Mouse (Mus musculus): Measurements from ENCODE around the gene Ell. TPM values are rescaled to one million over a fixed set of nuclear protein-coding genes. Genes with fewer than 3 reads are reported as not detected.
A peak's percentile ranks its signal among the peaks of the same experiment; 100 is the strongest.

The Ell gene
- polyA plus RNA-seq, 1 experiment, result 32.9 TPM

DNA sequence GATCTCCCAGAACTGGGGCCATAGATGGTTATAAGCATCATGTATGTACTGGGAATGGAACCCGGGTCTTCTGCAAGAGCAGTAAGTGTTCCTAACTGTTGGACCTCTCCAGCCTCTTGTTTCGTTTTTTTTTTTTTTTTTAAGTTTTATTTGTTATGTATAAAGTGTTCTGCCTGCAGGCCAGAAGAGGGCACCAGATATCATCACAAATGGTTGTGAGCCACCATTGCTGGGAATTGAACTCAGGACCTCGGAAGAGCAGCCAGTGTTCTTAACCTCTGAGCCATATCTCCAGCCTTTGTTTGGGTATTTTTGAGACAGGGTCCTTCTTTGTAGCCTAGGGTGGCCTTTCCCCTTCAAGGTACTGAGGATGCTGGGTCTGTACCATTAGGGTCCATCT is 19.7 kb downstream of the Ell start:
- DNase-seq, result no peak
- Histone ChIP-seq H3K4me1 (ENCODE audit: control insufficient read depth, insufficient read depth, low read length) (peaks cover 37% of the 10 kb centered on the region), H3K4me3 (replicated peaks; ENCODE audit: extremely low read depth, low read depth, low read length) (no peak overlapping the region)
- TF ChIP-seq POLR2A (IDR thresholded peaks at IDR 0.05; ENCODE audit: borderline replicate concordance, extremely low read depth, low read depth, low read length) (no peak), CTCF (IDR thresholded peaks at IDR 0.05; ENCODE audit: insufficient read depth, low read length) (no peak)
- WGBS, result 58% methylated on average over 3 of the region's 3 CpGs

DNA sequence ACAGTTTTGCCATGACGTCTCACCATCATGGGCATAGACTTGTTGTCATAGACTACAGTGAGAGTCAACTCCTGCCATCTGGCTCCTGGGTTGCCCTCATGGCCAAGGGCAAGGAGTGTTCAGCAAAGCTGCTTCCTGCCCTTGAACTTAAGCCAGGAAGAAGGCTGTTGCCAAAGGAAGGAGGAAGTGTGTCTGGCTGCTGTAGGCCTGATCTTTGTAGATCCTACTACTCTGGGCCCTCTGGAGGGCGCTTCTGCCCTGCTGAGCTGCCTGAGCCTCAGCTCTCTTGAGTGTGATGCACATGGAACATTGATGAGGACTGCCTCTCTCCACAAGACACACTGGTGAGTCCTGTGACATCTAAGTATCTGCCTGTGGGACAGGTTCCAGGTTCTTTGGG is 20.8 kb downstream of the Ell start:
- Histone ChIP-seq H3K4me1 (ENCODE audit: control insufficient read depth, insufficient read depth, low read length) (peaks cover 47% of the 10 kb centered on the region), H3K4me3 (replicated peaks; ENCODE audit: extremely low read depth, low read depth, low read length) (no peak overlapping the region)
- WGBS, result 19% methylated on average over 2 of the region's 2 CpGs
- TF ChIP-seq POLR2A (IDR thresholded peaks at IDR 0.05; ENCODE audit: borderline replicate concordance, extremely low read depth, low read depth, low read length) (no peak), CTCF (IDR thresholded peaks at IDR 0.05; ENCODE audit: insufficient read depth, low read length) (peak; percentile 61)
- DNase-seq, result no peak

DNA sequence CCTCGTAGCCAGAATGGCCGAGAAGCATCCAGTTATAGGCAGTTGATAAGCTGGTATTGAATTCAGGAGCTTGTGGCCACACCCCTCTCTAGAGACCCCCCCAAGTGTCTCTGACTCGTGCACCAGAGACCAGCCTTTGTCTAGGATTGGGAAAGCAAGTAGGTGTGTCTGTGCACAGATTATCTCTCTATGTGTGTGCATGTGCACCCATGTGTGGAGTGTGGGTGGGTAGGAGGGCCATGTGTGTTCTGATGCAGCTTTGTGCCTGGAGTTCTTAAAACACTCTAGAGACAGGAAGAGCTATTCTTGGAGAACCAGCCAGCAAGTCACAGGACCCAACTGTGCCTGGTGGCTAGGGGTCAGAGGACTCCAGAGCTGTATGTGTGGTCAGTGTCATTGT is 21.3 kb downstream of the Ell start:
- no peak for DNase-seq
- TF ChIP-seq CTCF (IDR thresholded peaks at IDR 0.05; ENCODE audit: insufficient read depth, low read length), result no peak
- no peak for TF ChIP-seq POLR2A (IDR thresholded peaks at IDR 0.05; ENCODE audit: borderline replicate concordance, extremely low read depth, low read depth, low read length)
- WGBS, result 61% methylated on average over 3 of the region's 3 CpGs
- H3K4me1 ChIP-seq (ENCODE audit: control insufficient read depth, insufficient read depth, low read length), result peaks cover 52% of the 10 kb centered on the region
- no peak overlapping the region for H3K4me3 ChIP-seq (replicated peaks; ENCODE audit: extremely low read depth, low read depth, low read length)

GRCm38 (mm10) chr8:70561357-70561756 is 22.1 kb downstream of the Ell start:
- DNase-seq, result no peak
- Histone ChIP-seq H3K4me1 (ENCODE audit: control insufficient read depth, insufficient read depth, low read length) (peaks cover 54% of the 10 kb centered on the region), H3K4me3 (replicated peaks; ENCODE audit: extremely low read depth, low read depth, low read length) (no peak overlapping the region)
- 32% methylated on average over 4 of the region's 4 CpGs for WGBS
- TF ChIP-seq CTCF (IDR thresholded peaks at IDR 0.05; ENCODE audit: insufficient read depth, low read length) (no peak), POLR2A (IDR thresholded peaks at IDR 0.05; ENCODE audit: borderline replicate concordance, extremely low read depth, low read depth, low read length) (no peak)

GRCm38 (mm10) chr8:70561809-70562535 is 22.7 kb downstream of the Ell start:
- 41% methylated on average over 7 of the region's 7 CpGs for WGBS
- TF ChIP-seq POLR2A (IDR thresholded peaks at IDR 0.05; ENCODE audit: borderline replicate concordance, extremely low read depth, low read depth, low read length), result no peak
- no peak for TF ChIP-seq CTCF (IDR thresholded peaks at IDR 0.05; ENCODE audit: insufficient read depth, low read length)
- Histone ChIP-seq H3K4me3 (replicated peaks; ENCODE audit: extremely low read depth, low read depth, low read length) (no peak overlapping the region), H3K4me1 (ENCODE audit: control insufficient read depth, insufficient read depth, low read length) (peaks cover 54% of the 10 kb centered on the region)
- DNase-seq, result peak; percentile 57

GRCm38 (mm10) chr8:70562802-70563201 is 23.5 kb downstream of the Ell start:
- DNase-seq, result peak; percentile 70
- TF ChIP-seq CTCF (IDR thresholded peaks at IDR 0.05; ENCODE audit: insufficient read depth, low read length) (no peak), POLR2A (IDR thresholded peaks at IDR 0.05; ENCODE audit: borderline replicate concordance, extremely low read depth, low read depth, low read length) (no peak)
- WGBS, result 69% methylated on average over 3 of the region's 3 CpGs
- Histone ChIP-seq H3K4me3 (replicated peaks; ENCODE audit: extremely low read depth, low read depth, low read length) (no peak overlapping the region), H3K4me1 (ENCODE audit: control insufficient read depth, insufficient read depth, low read length) (peaks cover 54% of the 10 kb centered on the region)

DNA sequence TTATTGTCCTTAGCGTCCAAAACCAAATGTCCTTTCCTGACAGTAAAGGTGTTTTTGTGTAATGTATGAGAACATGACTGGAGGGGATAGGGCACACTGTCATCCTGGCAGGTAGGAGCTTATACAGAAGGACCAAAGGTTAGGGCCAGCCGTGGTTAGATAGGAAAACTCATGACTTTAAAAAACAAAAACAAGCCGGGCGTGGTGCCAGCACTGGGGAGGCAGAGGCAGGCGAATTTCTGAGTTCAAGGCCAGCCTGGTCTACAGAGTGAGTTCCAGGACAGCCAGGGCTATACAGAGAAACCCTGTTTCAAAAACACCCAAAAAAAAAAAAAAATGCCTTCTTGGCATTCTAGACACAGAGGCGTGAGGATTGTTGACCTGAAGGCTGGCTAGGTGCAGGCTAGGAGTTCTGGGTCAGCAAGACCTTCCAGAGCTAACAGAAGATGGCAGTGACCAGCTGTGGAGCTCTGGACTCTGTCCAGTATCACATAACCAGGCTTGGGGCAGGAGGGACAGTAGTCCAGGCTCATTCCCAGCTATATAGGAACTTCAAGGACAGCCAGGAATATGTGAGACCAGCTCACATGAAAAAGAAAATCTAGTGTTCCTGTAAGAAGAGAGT is 24.6 kb downstream of the Ell start:
- Histone ChIP-seq H3K4me3 (replicated peaks; ENCODE audit: extremely low read depth, low read depth, low read length) (no peak overlapping the region), H3K4me1 (ENCODE audit: control insufficient read depth, insufficient read depth, low read length) (peaks cover 46% of the 10 kb centered on the region)
- DNase-seq, result no peak
- TF ChIP-seq POLR2A (IDR thresholded peaks at IDR 0.05; ENCODE audit: borderline replicate concordance, extremely low read depth, low read depth, low read length), result no peak
- TF ChIP-seq CTCF (IDR thresholded peaks at IDR 0.05; ENCODE audit: insufficient read depth, low read length), result no peak
- WGBS, result 85% methylated on average over 6 of the region's 6 CpGs

DNA sequence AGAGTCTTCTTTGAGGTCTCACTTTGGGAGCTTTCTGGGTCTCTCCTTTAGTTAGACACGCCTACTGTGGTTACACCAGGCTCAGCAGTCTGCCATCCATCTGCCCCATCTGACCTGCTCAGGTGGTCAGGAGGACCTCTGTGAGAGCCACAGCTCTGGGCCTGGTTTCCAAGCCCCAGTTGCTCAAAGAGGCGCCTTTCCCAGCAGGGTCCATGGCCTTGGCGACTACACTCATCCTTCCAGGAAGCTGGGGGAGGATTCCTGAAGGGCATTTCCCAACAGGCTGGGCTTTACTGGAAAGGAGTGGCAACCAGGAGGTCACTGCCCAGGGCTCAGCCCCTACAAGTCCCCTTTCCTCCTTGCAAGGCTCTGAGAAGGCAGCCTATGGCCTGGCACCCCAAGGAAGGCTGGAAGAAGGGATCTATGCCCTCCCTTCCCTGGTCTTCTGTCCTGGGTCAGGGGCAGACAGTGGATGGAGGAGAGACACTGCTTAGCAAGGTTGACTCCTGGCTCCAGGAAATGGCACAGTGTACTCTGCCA is 25.5 kb downstream of the Ell start:
- 37% methylated on average over 3 of the region's 3 CpGs for WGBS
- DNase-seq, result no peak
- no peak for TF ChIP-seq POLR2A (IDR thresholded peaks at IDR 0.05; ENCODE audit: borderline replicate concordance, extremely low read depth, low read depth, low read length)
- no peak for TF ChIP-seq CTCF (IDR thresholded peaks at IDR 0.05; ENCODE audit: insufficient read depth, low read length)
- Histone ChIP-seq H3K4me1 (ENCODE audit: control insufficient read depth, insufficient read depth, low read length) (peaks cover 45% of the 10 kb centered on the region), H3K4me3 (replicated peaks; ENCODE audit: extremely low read depth, low read depth, low read length) (no peak overlapping the region)

GRCm38 (mm10) chr8:70565561-70565960 is 26.3 kb downstream of the Ell start:
- 21% methylated on average over 3 of the region's 3 CpGs for WGBS
- Histone ChIP-seq H3K4me3 (replicated peaks; ENCODE audit: extremely low read depth, low read depth, low read length) (no peak overlapping the region), H3K4me1 (ENCODE audit: control insufficient read depth, insufficient read depth, low read length) (peaks cover 37% of the 10 kb centered on the region)
- DNase-seq, result no peak
- TF ChIP-seq POLR2A (IDR thresholded peaks at IDR 0.05; ENCODE audit: borderline replicate concordance, extremely low read depth, low read depth, low read length) (no peak), CTCF (IDR thresholded peaks at IDR 0.05; ENCODE audit: insufficient read depth, low read length) (no peak)

DNA sequence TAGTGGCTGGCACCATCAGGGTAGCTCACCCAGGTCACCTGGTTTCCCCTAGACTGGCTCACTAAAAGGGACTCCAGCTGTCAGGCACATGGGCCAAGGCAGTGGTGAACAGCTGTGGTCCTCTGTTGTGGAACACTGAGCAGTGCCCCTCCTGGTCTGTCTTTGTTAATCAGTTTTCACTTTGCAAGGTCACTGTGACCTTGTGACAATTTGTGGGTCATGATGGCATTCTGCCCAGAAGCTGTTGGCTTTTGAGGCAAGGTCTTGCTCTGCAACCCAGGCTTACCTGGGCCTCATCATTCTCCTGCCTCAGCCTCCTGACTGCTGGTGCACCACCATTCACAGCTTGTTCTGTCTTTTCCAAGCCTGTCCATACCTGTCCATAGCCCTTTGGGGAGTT is 31.1 kb downstream of the Ell start:
- no peak for DNase-seq

More for the DNA sequence above, 31.1 kb downstream of the Ell start:
- no peak overlapping the region for H3K4me3 ChIP-seq (replicated peaks; ENCODE audit: extremely low read depth, low read depth, low read length)
- peaks cover 15% of the 10 kb centered on the region for H3K4me1 ChIP-seq (ENCODE audit: control insufficient read depth, insufficient read depth, low read length)
- TF ChIP-seq POLR2A (IDR thresholded peaks at IDR 0.05; ENCODE audit: borderline replicate concordance, extremely low read depth, low read depth, low read length), result no peak
- no peak for TF ChIP-seq CTCF (IDR thresholded peaks at IDR 0.05; ENCODE audit: insufficient read depth, low read length)
